Mouse (Mus musculus) intestine, embryonic 16.5 days (tissue): ENCODE measurements around the gene Slc16a6. TPM values are rescaled to one million over a fixed set of nuclear protein-coding genes. Genes with fewer than 3 reads are reported as not detected.

Experiments used
- ATAC-seq: fragments of 200-750 bp; cut with Nextera tagmentation; 2 replicates; pipeline ENCODE4 v1.8.0; 2017; ENCODE audit warnings: moderate TSS enrichment, moderate library complexity
- H3K27ac ChIP-seq: fragments of 300-500 bp; sonication (generic); 2 replicates; pipeline ENCODE4 v1.5.1; 2014; ENCODE audit warnings: mild to moderate bottlenecking, low read length
- H3K27me3 ChIP-seq: fragments of 300-500 bp; sonication (generic); replicated peaks from 2 replicates; pipeline ENCODE4 v1.6.1; 2014; ENCODE audit warnings: low read length, control low read depth, mixed read lengths; ENCODE audit not compliant: control insufficient read depth, insufficient read depth
- H3K36me3 ChIP-seq: fragments of 300-500 bp; sonication (generic); 2 replicates; pipeline ENCODE4 v1.6.1; 2014; ENCODE audit warnings: low read length, control low read depth; ENCODE audit not compliant: control insufficient read depth, insufficient read depth
- H3K4me1 ChIP-seq: fragments of 300-500 bp; sonication (generic); 2 replicates; pipeline ENCODE4 v1.6.1; 2014; ENCODE audit warnings: low read length, control low read depth, mixed read lengths; ENCODE audit not compliant: control insufficient read depth, insufficient read depth
- H3K4me2 ChIP-seq: fragments of 300-500 bp; sonication (generic); 2 replicates; pipeline ENCODE4 v1.6.1; 2014; ENCODE audit warnings: low read depth, low read length, control low read depth
- H3K4me3 ChIP-seq: fragments of 300-500 bp; sonication (generic); 2 replicates; pipeline ENCODE4 v1.5.1; 2014; ENCODE audit warnings: mild to moderate bottlenecking, low read length
- H3K9ac ChIP-seq: fragments of 300-500 bp; sonication (generic); 2 replicates; pipeline ENCODE4 v1.6.1; 2014; ENCODE audit warnings: low read depth, low read length
- H3K9me3 ChIP-seq: fragments of 300-500 bp; sonication (generic); 2 replicates; pipeline ENCODE4 v1.6.1; 2016; ENCODE audit warnings: low read length, control low read depth; ENCODE audit not compliant: control insufficient read depth
- WGBS: fragments of 180-500 bp; shearing (Covaris S2); extraction: QIAGEN DNeasy Blood & Tissue Kit; methylation state at CpG from one replicate; pipeline ENCODE4 v1.1.7; 2014; 5-methylcytosine and 5-hydroxymethylcytosine counted together
- polyA plus RNA-seq: library from polyadenylated mRNA; unstranded; fragments of >200 nt; fragmentation: Nextera tagmentation; extraction: Ambion mirVana; gene quantifications from 2 replicates; pipeline ENCODE4 v1.2.1, GENCODE M21; 2015

Slc16a6 gene
- polyA plus RNA-seq, 1 experiment from 2014 or later = 26.6 TPM

DNA sequence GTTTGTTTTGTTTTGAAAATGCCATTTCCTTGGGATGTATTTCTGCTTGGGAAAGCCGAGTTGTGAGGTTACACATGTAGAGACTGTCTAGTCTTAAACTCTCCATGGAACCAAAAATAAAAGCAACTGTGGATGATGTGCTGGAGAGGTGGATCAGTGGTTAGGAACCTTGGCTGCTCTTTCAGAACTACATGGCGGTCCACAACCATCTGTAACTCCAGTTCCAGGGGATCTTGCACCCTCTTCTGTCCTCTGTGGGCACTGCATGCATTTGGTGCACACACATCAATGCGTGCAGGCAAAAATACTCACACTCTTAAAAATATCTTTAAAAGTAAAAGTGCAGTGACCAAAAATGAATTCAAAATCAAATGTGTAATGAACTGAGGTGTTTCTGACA, 32.3 kb downstream of the Slc16a6 start:
- no peak overlapping the region for H3K27ac ChIP-seq
- ATAC-seq = no peak
- WGBS = 70% methylated on average over 3 of the region's 3 CpGs
- no peak overlapping the region for H3K4me2 ChIP-seq
- no peaks in the 10 kb centered on the region for H3K27me3 ChIP-seq
- H3K9me3 ChIP-seq = no peaks in the 10 kb centered on the region
- H3K4me1 ChIP-seq = peaks cover 4% of the 10 kb centered on the region
- H3K9ac ChIP-seq = no peak overlapping the region
- no peaks in the 10 kb centered on the region; the same call in 1 of the 2 replicates for H3K36me3 ChIP-seq
- H3K4me3 ChIP-seq = no peak overlapping the region

DNA sequence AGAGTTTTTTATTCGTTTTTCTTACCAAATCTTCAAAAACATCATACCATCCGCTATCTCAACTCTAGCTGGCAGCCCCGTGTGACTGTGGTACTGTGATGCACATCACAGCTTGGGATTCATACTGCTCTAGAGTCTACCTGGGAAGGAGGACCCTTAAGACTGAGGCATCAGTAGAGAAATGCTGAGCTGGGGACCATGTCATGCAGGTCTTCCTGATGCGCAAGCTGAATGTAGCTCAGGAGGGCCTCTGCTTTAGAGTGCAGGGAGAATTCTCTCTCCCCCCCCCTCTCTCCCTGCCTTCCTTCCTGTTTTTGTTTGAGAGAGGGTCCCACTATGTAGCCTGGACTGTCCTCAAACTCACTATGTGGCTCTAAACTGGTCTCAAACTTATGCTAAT, 32.8 kb downstream of the Slc16a6 start:
- H3K4me3 ChIP-seq = peak overlapping the region; percentile 65
- peak overlapping the region; percentile 80 for H3K4me2 ChIP-seq
- peaks cover 4% of the 10 kb centered on the region for H3K4me1 ChIP-seq
- no peak overlapping the region for H3K27ac ChIP-seq
- no peaks in the 10 kb centered on the region; the same call in 1 of the 2 replicates for H3K36me3 ChIP-seq
- H3K27me3 ChIP-seq = no peaks in the 10 kb centered on the region
- H3K9me3 ChIP-seq = no peaks in the 10 kb centered on the region
- no peak for ATAC-seq
- 58% methylated on average over 4 of the region's 4 CpGs for WGBS
- peak overlapping the region; percentile 77 for H3K9ac ChIP-seq

DNA sequence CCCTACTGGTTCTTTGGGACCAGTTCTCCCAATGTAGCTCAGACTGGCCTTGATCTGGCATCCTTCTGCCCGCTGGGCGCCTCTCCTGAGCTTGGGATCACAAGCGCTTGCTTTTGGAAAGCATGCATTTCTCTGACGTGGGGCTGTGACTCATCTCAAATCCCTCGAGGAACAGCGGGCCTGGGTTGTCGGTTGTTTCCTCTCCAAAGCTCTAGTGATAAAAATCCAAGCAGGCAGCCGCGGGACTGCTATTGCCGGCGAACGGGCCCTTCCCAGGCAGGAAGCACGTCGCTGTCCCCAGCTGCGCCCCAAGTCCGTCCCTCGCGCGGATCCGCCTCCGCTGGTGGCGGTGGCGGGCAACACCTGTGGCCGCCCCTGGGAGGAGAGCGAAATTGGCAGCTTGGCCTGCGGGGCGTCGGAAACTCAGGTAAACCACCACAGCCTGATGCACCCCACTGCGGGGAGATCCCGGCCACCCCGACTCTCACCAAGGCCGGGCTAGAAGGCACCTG, 33.5 kb downstream of the Slc16a6 start:
- Histone ChIP-seq H3K27me3 (no peaks in the 10 kb centered on the region), H3K4me2 (peak overlapping the region; percentile 80), H3K9me3 (no peaks in the 10 kb centered on the region), H3K27ac (peak overlapping the region; percentile 65), H3K9ac (peak overlapping the region; percentile 77), H3K4me3 (peak overlapping the region; percentile 65), H3K4me1 (peaks cover 4% of the 10 kb centered on the region), H3K36me3 (peaks cover 7% of the 10 kb centered on the region)
- ATAC-seq = peak; percentile 86
- WGBS = 2% methylated on average over 32 of the region's 32 CpGs

DNA sequence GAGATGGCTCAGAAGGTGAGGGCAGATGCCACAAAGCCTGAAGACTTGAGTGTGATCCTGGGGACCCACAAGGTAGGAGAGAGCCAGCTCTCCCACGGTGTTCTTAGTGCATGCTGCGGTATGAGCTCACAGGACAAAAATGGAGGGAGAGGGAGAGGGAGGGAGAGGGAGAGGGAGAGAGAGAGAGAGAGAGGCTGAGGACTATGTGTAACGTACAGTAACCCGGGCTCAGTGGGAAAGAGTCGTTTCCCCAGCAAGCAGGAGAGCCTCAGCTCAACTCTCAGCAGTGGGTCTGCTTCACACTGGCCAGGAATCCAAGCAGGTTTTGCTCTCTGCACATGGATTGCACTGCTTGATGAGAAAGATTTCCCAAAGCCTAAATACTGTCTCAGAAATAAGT, 34.2 kb downstream of the Slc16a6 start:
- peak; percentile 42; the same call in 1 of the 2 replicates for ATAC-seq
- peak overlapping the region; percentile 77; the same call in 1 of the 2 replicates for H3K9ac ChIP-seq
- peak overlapping the region; percentile 65; the same call in 1 of the 2 replicates for H3K4me3 ChIP-seq
- peaks cover 12% of the 10 kb centered on the region for H3K36me3 ChIP-seq
- H3K4me2 ChIP-seq = peak overlapping the region; percentile 80
- no peak overlapping the region; the same call in 1 of the 2 replicates for H3K27ac ChIP-seq
- peaks cover 4% of the 10 kb centered on the region for H3K4me1 ChIP-seq
- no peaks in the 10 kb centered on the region for H3K9me3 ChIP-seq
- 10% methylated on average over 5 of the region's 5 CpGs for WGBS
- H3K27me3 ChIP-seq = no peaks in the 10 kb centered on the region

DNA sequence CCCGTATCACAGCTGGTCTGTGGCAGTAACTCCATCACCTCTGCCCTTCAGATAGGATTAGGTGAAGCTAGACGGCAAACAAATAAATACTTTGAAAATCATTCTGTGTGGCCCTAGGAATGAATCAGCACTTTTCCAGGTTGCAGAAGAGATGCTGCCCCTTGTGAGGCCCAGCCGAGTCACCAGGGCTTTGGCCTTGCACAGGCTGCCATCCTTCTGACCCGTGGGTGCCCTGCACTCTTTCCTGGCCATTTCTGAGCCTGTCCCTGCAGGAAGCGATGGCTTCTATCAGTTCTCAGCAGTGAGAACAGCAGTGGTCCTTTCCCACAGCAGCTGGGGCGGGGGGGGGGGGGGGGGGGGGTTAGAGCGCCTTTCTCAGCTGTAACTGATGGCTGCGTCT, 36.5 kb downstream of the Slc16a6 start:
- Histone ChIP-seq H3K9ac (no peak overlapping the region), H3K36me3 (peaks cover 14% of the 10 kb centered on the region), H3K27me3 (no peaks in the 10 kb centered on the region), H3K4me1 (peaks cover 4% of the 10 kb centered on the region), H3K9me3 (no peaks in the 10 kb centered on the region), H3K4me2 (no peak overlapping the region), H3K4me3 (no peak overlapping the region), H3K27ac (no peak overlapping the region)
- ATAC-seq = no peak
- WGBS = 70% methylated on average over 8 of the region's 8 CpGs

DNA sequence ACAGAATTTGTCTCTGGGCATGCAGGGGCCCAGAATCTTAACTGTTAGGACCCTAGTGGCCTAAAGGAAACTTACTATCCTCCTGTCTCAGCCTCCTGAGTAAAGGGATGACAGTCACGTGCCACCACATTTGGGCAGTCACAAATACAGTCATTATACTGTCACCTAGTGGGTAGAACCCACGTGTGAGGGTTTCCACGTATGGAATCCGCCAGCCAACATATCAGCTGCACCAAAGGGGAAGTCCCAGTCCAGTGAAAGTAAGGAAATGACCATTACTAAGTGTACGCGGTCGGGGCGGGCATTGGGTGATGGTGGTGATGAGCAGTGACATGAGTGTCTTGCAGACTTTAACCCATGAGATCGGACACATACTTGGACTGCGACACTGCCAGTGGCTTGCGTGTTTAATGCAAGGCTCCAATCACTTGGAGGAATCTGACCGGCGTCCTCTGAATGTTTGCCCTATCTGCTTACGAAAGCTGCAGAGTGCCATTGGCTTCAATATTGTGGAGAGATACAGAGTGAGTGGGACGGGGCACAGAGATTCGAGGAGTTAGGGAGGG, 39.1 kb downstream of the Slc16a6 start:
- Histone ChIP-seq H3K36me3 (peaks cover 18% of the 10 kb centered on the region), H3K27me3 (no peaks in the 10 kb centered on the region), H3K4me3 (no peak overlapping the region), H3K4me1 (peaks cover under 1% of the 10 kb centered on the region; the same call in 1 of the 2 replicates), H3K4me2 (no peak overlapping the region), H3K9me3 (no peaks in the 10 kb centered on the region), H3K27ac (no peak overlapping the region), H3K9ac (no peak overlapping the region)
- 90% methylated on average over 16 of the region's 16 CpGs for WGBS
- no peak for ATAC-seq

DNA sequence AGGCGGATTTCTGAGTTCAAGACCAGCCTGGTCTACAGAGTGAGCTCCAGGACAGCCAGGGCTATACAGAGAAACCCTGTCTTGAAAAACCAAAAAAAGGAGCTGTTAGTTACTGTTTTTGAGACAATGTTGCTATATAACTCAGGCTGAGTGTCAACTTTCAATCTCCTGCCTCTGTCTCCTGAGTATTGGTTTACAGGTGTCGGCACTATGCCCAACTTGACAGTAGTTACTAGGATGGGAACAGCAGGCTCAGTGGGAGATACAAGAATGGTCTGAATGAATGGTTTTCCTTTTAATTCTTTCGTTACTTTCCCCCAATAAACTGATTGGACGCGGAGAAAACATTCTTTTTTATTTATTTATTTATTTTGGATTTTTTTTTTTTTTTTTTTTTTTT, 46.0 kb downstream of the Slc16a6 start:
- Histone ChIP-seq H3K36me3 (peaks cover 4% of the 10 kb centered on the region), H3K27me3 (no peaks in the 10 kb centered on the region), H3K9ac (no peak overlapping the region), H3K4me2 (no peak overlapping the region), H3K9me3 (no peaks in the 10 kb centered on the region), H3K27ac (no peak overlapping the region), H3K4me1 (0 out of 2 replicates have a peak, but pooled peaks cover 4% of the 10 kb centered on the region), H3K4me3 (no peak overlapping the region)
- WGBS = 97% methylated on average over 5 of the region's 5 CpGs
- no peak for ATAC-seq

DNA sequence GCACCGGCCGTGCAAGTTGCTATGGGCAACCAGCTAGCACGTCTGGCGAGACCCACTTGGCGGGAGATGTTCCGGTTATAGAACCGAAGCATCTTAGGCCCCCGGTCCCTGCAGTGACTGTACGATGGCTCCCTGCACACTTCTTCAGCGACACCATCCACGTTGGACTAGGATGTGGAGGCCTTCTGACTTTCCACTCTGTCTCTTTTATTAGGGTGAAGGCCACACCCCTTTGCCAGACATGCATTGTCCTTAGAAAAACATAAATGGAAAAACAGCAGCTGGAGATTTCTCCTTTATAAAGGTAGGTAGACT, 47.2 kb downstream of the Slc16a6 start:
- no peak for ATAC-seq
- peak overlapping the region; percentile 75 for H3K4me2 ChIP-seq
- H3K4me1 ChIP-seq = 0 out of 2 replicates have a peak, but pooled peaks cover 4% of the 10 kb centered on the region
- H3K9me3 ChIP-seq = no peaks in the 10 kb centered on the region
- H3K27me3 ChIP-seq = no peaks in the 10 kb centered on the region
- peak overlapping the region; percentile 72 for H3K27ac ChIP-seq
- H3K9ac ChIP-seq = peak overlapping the region; percentile 67
- peaks cover 4% of the 10 kb centered on the region for H3K36me3 ChIP-seq
- WGBS = 0% methylated on average over 11 of the region's 11 CpGs
- H3K4me3 ChIP-seq = peak overlapping the region; percentile 62

DNA sequence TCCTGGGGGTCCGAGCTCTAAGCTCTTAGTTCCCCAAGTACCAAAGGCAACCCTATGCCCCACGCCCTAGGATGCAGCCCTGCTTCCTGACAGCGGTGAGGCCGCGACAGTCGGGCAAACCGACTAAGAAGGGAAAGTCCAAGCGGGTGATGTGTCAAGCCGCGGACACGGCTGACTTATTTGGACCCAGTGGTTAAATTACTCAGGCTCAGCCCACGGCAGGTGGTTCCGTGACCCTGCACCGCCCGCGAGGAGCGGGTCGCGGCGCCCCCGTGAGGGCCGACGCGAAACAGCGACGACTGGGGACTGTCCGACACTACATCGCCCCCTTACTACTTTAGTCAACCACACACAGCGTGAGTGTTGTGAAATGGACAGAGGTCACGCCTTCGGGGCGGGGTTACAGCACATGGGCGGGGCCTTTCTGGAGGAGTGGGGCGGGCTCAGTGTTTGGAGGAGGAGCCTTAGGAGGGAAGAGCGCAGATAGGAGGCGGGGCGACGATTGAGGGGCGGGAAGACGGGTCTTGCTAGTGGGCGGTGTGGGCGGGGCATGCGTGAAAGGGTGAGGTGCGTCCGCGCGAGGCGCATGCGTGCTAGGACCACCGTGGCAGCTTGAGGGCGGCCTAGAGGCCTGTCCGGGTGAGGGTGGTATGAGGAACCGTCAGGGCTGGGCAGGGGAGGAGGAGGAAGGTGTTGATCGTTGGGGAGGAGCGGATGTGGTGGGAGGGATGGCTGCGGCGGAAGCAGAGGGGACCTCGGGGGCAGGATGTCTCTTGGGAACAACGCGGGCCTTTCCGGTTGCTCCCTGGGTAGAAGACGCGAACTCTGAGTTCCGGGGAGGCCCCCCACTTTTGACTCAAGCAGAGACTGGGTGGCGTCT, 47.8 kb downstream of the Slc16a6 start, which contains the start of gene Amz2:
Gene Amz2, plus strand, starts transcription at position 555 of the 880 bp plus-strand sequence.
- WGBS = under 1% methylated on average over 65 of the region's 65 CpGs
- Histone ChIP-seq H3K36me3 (peaks cover 2% of the 10 kb centered on the region), H3K4me2 (peak within 1 kb of the TSS; percentile 75), H3K4me3 (peak within 1 kb of the TSS; percentile 62), H3K27me3 (no peaks in the 10 kb centered on the region), H3K4me1 (0 out of 2 replicates have a peak, but pooled peaks cover 4% of the 10 kb centered on the region), H3K9ac (peak within 1 kb of the TSS; percentile 67), H3K9me3 (no peaks in the 10 kb centered on the region), H3K27ac (peak within 1 kb of the TSS; percentile 72)
- peak; percentile 98 for ATAC-seq
